Mouse (Mus musculus) G1E (cell line): Measurements from ENCODE around the gene Gna15. TPM values are rescaled to one million over a fixed set of nuclear protein-coding genes. Genes with fewer than 3 reads are reported as not detected.

ENCODE experiments used
- ATAC-seq: 2 replicates; pipeline ENCODE4 v1.8.0; 2016; ENCODE audit warnings: mild to moderate bottlenecking; ENCODE audit not compliant: insufficient number of reproducible peaks, poor library complexity, low FRiP score, severe bottlenecking; ENCODE audit errors: extremely low read depth
- DNase-seq: peaks from one replicate; pipeline ENCODE4 v3.0.0; 2012; ENCODE audit warnings: low spot score
- H3K27me3 ChIP-seq: 2 replicates; pipeline ENCODE4 v1.6.1; 2012; ENCODE audit warnings: mild to moderate bottlenecking, low read length, inconsistent platforms; ENCODE audit not compliant: insufficient read depth
- H3K36me3 ChIP-seq: replicated peaks from 2 replicates; pipeline ENCODE3; 2012; ENCODE audit warnings: mild to moderate bottlenecking, inconsistent platforms
- H3K4me1 ChIP-seq: 2 replicates; pipeline ENCODE4 v1.6.1; 2012; ENCODE audit warnings: low read depth, low read length, inconsistent platforms, mixed read lengths; ENCODE audit not compliant: insufficient read depth
- H3K4me3 ChIP-seq: 2 replicates; pipeline ENCODE4 v1.5.1; 2012; ENCODE audit warnings: low read depth, mild to moderate bottlenecking, inconsistent platforms, low read length, moderate library complexity, mixed read lengths
- H3K9me3 ChIP-seq: replicated peaks from 2 replicates; pipeline ENCODE4 v1.6.1; 2012; ENCODE audit warnings: inconsistent platforms
- CTCF ChIP-seq: IDR thresholded peaks from 2 replicates; pipeline ENCODE4 v1.5.1; 2012; ENCODE audit warnings: low read depth, low read length, inconsistent platforms, mixed read lengths
- GATA1 ChIP-seq: IDR thresholded peaks from 2 replicates; pipeline ENCODE4 v1.6.1; 2012; ENCODE audit warnings: borderline replicate concordance, low read length, inconsistent platforms, mixed read lengths
- GATA2 ChIP-seq: IDR thresholded peaks from 2 replicates; pipeline ENCODE4 v1.6.1; 2012; ENCODE audit warnings: low read depth, low read length, inconsistent platforms, borderline replicate concordance
- POLR2AphosphoS5 ChIP-seq: IDR thresholded peaks from 2 replicates; pipeline ENCODE4 v1.6.1; 2012; ENCODE audit warnings: low read depth, low read length, inconsistent platforms; ENCODE audit not compliant: insufficient replicate concordance
- TAL1 ChIP-seq: conservative IDR thresholded peaks from 2 replicates; pipeline ENCODE4 v1.6.1; 2012; ENCODE audit warnings: low read depth, low read length, inconsistent platforms, mixed read lengths
- polyA plus RNA-seq: library from polyadenylated mRNA; stranded (reverse); fragments of >175 nt; gene quantifications from 2 replicates; pipeline ENCODE4 v1.2.3, GENCODE M21; 2012
- total RNA-seq, 2 experiments: library from RNA; stranded (forward) in 1 of 2; stranded (reverse) in 1 of 2; fragments of 200-1000 nt in 1 of 2; fragments of >200 nt in 1 of 2; fragmentation: Nextera tagmentation in 1 of 2; gene quantifications; 2 replicates each; pipeline ENCODE4 v1.2.3; 2014 to 2017

Gene Gna15
- total and polyA plus RNA-seq, 3 experiments: 16.5 to 22.5 (median 20.1) TPM

DNA sequence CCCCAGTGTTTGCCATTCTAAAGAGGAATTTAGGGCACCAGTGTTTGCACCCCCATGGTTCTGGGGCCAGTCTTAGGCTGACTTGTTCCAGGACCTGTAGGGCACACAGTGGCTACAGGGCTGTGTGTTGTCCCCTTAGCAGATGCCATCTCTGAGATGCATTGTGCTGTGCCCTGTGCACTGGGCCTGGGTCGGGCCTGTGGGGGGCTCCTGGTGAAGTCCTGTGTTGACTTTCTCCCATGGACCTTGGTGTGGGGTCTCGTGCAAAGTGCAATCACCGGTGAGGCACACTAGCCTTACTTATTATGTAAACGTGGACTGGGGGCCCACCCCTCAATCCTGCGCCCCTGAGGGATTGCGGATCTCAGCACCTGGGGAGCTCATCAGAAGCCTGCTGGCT lies 38.4 kb upstream of the Gna15 start:
- DNase-seq (no peak), ATAC-seq (no peak)
- H3K27me3 ChIP-seq: no peaks in the 10 kb centered on the region
- peaks cover 66% of the 10 kb centered on the region for H3K36me3 ChIP-seq
- peak overlapping the region; percentile 37; the same call in 1 of the 2 replicates for H3K4me3 ChIP-seq
- no peaks in the 10 kb centered on the region for H3K9me3 ChIP-seq
- H3K4me1 ChIP-seq: peaks cover 62% of the 10 kb centered on the region
- TF ChIP-seq POLR2AphosphoS5 (no peak), CTCF (no peak), GATA1 (no peak), GATA2 (no peak), TAL1 (no peak)

DNA sequence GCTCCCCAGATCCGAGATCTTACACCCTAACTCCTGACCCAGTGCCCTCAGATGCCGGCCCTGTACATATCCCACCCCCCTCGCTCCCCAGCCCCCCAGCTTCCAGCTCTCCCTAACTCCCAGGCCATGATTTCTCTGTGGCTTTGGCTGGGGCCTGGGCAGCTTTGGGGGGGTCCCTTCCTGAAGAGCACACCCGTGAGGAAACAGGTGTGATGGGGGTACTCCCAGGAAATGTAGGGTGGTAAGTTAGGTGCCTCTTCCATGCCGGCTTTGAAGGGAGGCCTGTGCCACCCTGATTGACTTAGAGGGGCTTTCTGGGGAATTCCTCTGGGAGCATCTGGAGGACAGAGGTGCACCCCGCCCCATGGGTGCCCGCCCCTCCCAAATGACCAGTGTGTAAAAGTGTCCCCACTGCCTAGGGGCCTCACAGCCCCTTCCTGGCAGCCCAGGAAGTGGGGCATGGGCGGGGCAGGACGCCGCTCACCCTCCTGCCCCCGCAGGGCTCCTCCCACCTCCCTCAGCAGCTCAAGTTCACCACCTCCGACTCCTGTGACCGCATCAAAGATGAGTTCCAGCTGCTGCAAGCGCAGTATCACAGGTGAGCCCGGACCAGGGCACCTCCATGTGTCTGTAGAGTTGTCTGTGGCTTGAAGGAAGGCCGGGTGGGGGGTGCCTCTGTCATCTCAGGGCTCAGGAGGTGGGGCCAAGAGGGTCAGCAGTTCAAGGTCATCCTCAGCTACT lies 36.9 kb upstream of the Gna15 start:
- no peaks in the 10 kb centered on the region for H3K27me3 ChIP-seq
- peak; percentile 81 for DNase-seq
- peak overlapping the region; percentile 90 for H3K4me3 ChIP-seq
- H3K9me3 ChIP-seq: peaks cover 4% of the 10 kb centered on the region; the same call in 1 of the 2 replicates
- ATAC-seq: peak; percentile 25; the same call in 1 of the 2 replicates
- no peak for TF ChIP-seq CTCF
- no peak for TF ChIP-seq TAL1
- no peak for TF ChIP-seq GATA2
- TF ChIP-seq GATA1: no peak
- TF ChIP-seq POLR2AphosphoS5: no peak
- H3K36me3 ChIP-seq: peaks cover 51% of the 10 kb centered on the region
- H3K4me1 ChIP-seq: peaks cover 62% of the 10 kb centered on the region

DNA sequence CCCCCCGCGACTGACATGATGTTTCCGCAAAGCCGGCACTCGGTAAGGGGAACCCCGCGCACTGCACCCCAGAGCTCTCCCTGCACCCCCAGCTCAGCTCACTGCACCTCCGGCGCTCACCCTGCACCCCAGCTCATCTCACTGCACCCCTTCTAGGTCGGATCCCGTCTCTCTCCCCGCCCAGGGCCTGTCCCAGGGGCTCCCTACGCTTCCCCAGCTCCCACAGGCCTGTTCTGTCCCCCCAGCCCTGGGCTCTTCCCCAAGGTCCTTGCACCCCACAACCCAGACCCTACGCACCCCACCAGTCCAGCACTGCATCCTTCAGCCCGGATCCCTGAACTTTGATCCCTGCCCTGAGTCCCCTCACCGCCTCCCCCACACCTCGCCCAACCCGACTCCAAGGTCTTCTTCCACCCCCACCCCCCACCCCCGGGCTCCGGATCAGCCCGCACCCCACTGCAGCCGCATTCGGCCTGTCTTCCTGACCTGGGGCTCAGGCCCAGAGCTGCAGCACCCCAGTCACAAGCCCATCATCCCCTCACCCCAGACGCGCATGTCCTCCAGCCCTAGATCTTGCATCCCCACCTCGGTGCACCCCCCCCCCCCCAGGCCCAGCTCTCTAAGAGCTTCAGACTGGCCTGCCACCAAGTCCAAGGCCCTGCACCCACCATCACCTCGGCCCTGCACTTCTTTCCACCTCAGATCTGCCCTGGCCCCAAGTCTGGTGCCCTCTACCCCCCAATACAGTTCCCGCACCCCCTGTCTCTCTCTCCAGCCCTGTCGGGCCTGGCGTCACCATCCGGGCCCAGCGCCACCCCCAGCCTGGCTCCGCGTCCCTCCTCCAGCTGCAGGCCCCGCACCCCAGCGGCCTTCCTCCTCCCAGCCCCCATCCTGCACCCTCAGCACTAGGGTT lies 35.9 kb upstream of the Gna15 start:
- peak; percentile 90 for DNase-seq
- H3K27me3 ChIP-seq: no peaks in the 10 kb centered on the region
- peaks cover 40% of the 10 kb centered on the region for H3K36me3 ChIP-seq
- H3K9me3 ChIP-seq: peaks cover 4% of the 10 kb centered on the region; the same call in 1 of the 2 replicates
- ATAC-seq: 0 out of 2 replicates have a peak, but pooled peaks have one; percentile 18
- TF ChIP-seq GATA2: no peak
- H3K4me1 ChIP-seq: peaks cover 54% of the 10 kb centered on the region
- H3K4me3 ChIP-seq: peak overlapping the region; percentile 90

DNA sequence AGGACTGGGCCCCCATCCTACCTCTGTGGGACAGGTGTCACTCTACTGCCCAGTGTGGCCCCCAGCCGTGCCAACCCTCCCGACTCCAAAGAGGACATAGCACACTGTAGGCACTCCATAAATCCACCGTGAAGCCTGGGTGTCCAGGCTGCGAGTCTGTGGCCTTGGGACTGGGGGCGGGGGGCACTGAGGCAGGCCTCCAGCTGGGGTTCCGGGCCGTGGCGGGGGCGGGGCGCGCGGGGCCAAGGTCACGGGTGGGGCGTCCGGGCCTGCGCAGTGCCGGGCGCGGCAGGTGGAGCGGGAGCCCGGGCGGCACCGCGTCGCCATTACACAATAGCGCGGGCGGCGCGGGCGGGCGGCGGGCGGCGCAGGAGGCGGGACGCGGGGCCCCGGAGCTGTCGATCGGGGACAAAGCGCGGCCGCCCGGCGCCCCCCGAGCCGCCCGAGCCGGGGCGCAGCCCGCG lies 35.2 kb upstream of the Gna15 start, which contains the start of gene Aes:
Gene Aes (plus strand): TSS at position 326 of the 464 bp plus-strand sequence.
- H3K9me3 ChIP-seq: peaks cover 4% of the 10 kb centered on the region; the same call in 1 of the 2 replicates
- H3K27me3 ChIP-seq: no peaks in the 10 kb centered on the region
- H3K4me1 ChIP-seq: peaks cover 47% of the 10 kb centered on the region
- peak; percentile 74 for DNase-seq
- no peak for ATAC-seq
- peak within 1 kb of the TSS; percentile 90 for H3K4me3 ChIP-seq
- H3K36me3 ChIP-seq: peaks cover 34% of the 10 kb centered on the region
- TF ChIP-seq POLR2AphosphoS5: no peak
- TF ChIP-seq TAL1: no peak
- no peak for TF ChIP-seq GATA2
- no peak for TF ChIP-seq GATA1
- TF ChIP-seq CTCF: no peak

DNA sequence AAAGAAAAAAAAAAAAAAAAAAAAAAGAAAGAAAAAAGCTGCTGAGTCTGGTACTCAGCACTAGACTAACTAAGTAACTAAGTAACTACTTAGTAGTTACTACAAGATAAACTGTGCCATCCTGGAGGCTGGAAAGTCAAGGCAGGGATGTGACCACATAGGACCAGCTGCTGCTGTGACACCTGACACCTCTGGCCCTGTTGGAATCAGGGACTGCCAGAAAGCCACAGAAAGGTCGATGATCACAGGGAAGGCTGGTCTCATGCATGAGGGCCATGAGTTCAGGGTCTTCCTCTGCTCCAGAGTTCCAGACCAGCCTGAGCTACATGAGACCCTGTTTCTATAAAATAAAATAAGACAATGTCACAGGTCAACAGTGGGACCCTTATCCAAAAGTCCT lies 33.5 kb upstream of the Gna15 start:
- H3K4me3 ChIP-seq: no peak overlapping the region
- no peak for ATAC-seq
- TF ChIP-seq TAL1: no peak
- no peak for TF ChIP-seq GATA1
- TF ChIP-seq CTCF: no peak
- no peak for TF ChIP-seq POLR2AphosphoS5
- TF ChIP-seq GATA2: no peak

DNA sequence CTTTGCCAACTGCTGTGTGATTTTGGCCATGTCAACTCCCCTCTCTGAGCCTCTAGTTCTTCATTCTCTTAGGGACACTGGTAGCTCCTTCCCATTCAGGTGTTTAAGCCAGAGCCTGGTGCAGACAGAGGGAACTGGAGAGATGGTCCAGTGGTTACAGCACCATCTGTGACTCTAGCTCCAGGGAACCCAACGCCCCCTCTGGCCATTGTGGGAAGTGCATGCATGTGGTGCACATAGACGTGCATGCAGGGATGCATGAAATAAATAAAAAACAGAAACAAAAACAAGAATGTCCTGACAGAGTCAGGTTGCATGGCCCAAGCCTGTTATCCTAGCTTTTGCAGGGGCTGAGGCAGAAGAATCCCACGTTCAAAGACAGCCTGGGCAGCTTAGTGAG lies 32.3 kb upstream of the Gna15 start:
- no peak overlapping the region for H3K4me3 ChIP-seq
- no peaks in the 10 kb centered on the region for H3K27me3 ChIP-seq
- DNase-seq (no peak), ATAC-seq (no peak)
- TF ChIP-seq TAL1: no peak
- TF ChIP-seq CTCF: peak; percentile 76
- no peak for TF ChIP-seq POLR2AphosphoS5
- no peak for TF ChIP-seq GATA2
- no peak for TF ChIP-seq GATA1
- H3K9me3 ChIP-seq: peaks cover 7% of the 10 kb centered on the region; the same call in 1 of the 2 replicates
- peaks cover 4% of the 10 kb centered on the region for H3K36me3 ChIP-seq
- peaks cover 33% of the 10 kb centered on the region for H3K4me1 ChIP-seq

More for the DNA sequence above, 33.5 kb upstream of the Gna15 start:
- H3K27me3 ChIP-seq: no peaks in the 10 kb centered on the region
- peaks cover 17% of the 10 kb centered on the region for H3K36me3 ChIP-seq
- H3K4me1 ChIP-seq: peaks cover 30% of the 10 kb centered on the region
- DNase-seq: no peak
- peaks cover 7% of the 10 kb centered on the region; the same call in 1 of the 2 replicates for H3K9me3 ChIP-seq
